Mouse (Mus musculus): ENCODE measurements at regions not wholly inside any gene's neighbourhood (a gene's known extent, or its start where the extent isn't known, plus 50 kb on each side); places are given as distances from the start of the nearest gene placed in this dataset.

- in situ Hi-C loops (cut with MboI, MseI), result no loop called here
Observed at GRCm38 (mm10) chr8:49631286-49631685, 787.5 kb upstream of the Tenm3 start.

GRCm38 (mm10) chr8:49627966-49628495, 784.3 kb upstream of the Tenm3 start:
- in situ Hi-C loops (cut with MboI, MseI), result no loop called here

GRCm38 (mm10) chr8:49595501-49595900, 751.8 kb upstream of the Tenm3 start:
- in situ Hi-C loops (cut with MboI, MseI), result no loop called here

- in situ Hi-C loops (cut with MboI, MseI), result no loop called here
Observed at GRCm38 (mm10) chr8:49567423-49567822, 723.7 kb upstream of the Tenm3 start.

GRCm38 (mm10) chr8:49563499-49564279, 719.9 kb upstream of the Tenm3 start:
- in situ Hi-C loops (cut with MboI, MseI), result no loop called here

- in situ Hi-C loops (cut with MboI, MseI), result no loop called here
Observed at GRCm38 (mm10) chr8:49562976-49563375, 719.2 kb upstream of the Tenm3 start.

- in situ Hi-C loops (cut with MboI, MseI), result no loop called here
Observed at GRCm38 (mm10) chr8:49555724-49556457, 712.1 kb upstream of the Tenm3 start.

- in situ Hi-C loops (cut with MboI, MseI), result no loop called here
Observed at GRCm38 (mm10) chr8:49553175-49553574, 709.4 kb upstream of the Tenm3 start.

GRCm38 (mm10) chr8:49543321-49543720, 699.6 kb upstream of the Tenm3 start:
- in situ Hi-C loops (cut with MboI, MseI), result no loop called here

GRCm38 (mm10) chr8:49541337-49541736, 697.6 kb upstream of the Tenm3 start:
- in situ Hi-C loops (cut with MboI, MseI), result no loop called here

GRCm38 (mm10) chr8:49533412-49534351, 689.9 kb upstream of the Tenm3 start:
- in situ Hi-C loops (cut with MboI, MseI), result no loop called here

GRCm38 (mm10) chr8:49529294-49529693, 685.5 kb upstream of the Tenm3 start:
- in situ Hi-C loops (cut with MboI, MseI), result no loop called here

GRCm38 (mm10) chr8:49492906-49493305, 649.2 kb upstream of the Tenm3 start:
- in situ Hi-C loops (cut with MboI, MseI), result no loop called here

- in situ Hi-C loops (cut with MboI, MseI), result no loop called here
Observed at GRCm38 (mm10) chr8:49485284-49485683, 641.5 kb upstream of the Tenm3 start.

GRCm38 (mm10) chr8:49481476-49481992, 637.8 kb upstream of the Tenm3 start:
- in situ Hi-C loops (cut with MboI, MseI), result no loop called here

GRCm38 (mm10) chr8:49465911-49466518, 622.3 kb upstream of the Tenm3 start:
- in situ Hi-C loops (cut with MboI, MseI), result no loop called here

GRCm38 (mm10) chr8:49465070-49465469, 621.3 kb upstream of the Tenm3 start:
- in situ Hi-C loops (cut with MboI, MseI), result no loop called here

GRCm38 (mm10) chr8:49462602-49463001, 618.9 kb upstream of the Tenm3 start:
- in situ Hi-C loops (cut with MboI, MseI), result no loop called here

GRCm38 (mm10) chr8:49461724-49462473, 618.1 kb upstream of the Tenm3 start:
- in situ Hi-C loops (cut with MboI, MseI), result no loop called here

- in situ Hi-C loops (cut with MboI, MseI), result no loop called here
Observed at GRCm38 (mm10) chr8:49445444-49445843, 601.7 kb upstream of the Tenm3 start.

Data from regulatory T cell (primary cell).